Mouse (Mus musculus) midbrain, embryonic 14.5 days (tissue): ENCODE results near the gene Acr. TPM values are rescaled to one million over a fixed set of nuclear protein-coding genes. Genes with fewer than 3 reads are reported as not detected.

ENCODE experiments used
- ATAC-seq: fragments of 200-750 bp; cut with Nextera tagmentation; 2 replicates; pipeline ENCODE4 v1.8.0; 2017; ENCODE audit warnings: moderate number of reproducible peaks, moderate library complexity; ENCODE audit not compliant: low FRiP score, low TSS enrichment
- DNase-seq: peaks from one replicate; pipeline ENCODE4 v3.0.0-alpha.2; 2015
- H3K27ac ChIP-seq: fragments of 300-500 bp; sonication (generic); replicated peaks from 2 replicates; pipeline ENCODE4 v1.5.1; 2014; ENCODE audit warnings: mild to moderate bottlenecking, low read depth, low read length, moderate library complexity
- H3K27me3 ChIP-seq: fragments of 300-500 bp; sonication (generic); 2 replicates; pipeline ENCODE4 v1.6.1; 2014; ENCODE audit warnings: low read length, control low read depth, mixed read lengths; ENCODE audit not compliant: control insufficient read depth, insufficient read depth
- H3K36me3 ChIP-seq: fragments of 300-500 bp; sonication (generic); 2 replicates; pipeline ENCODE4 v1.6.1; 2014; ENCODE audit warnings: low read length, control low read depth; ENCODE audit not compliant: control insufficient read depth, insufficient read depth
- H3K4me1 ChIP-seq: fragments of 300-500 bp; sonication (generic); 2 replicates; pipeline ENCODE4 v1.6.1; 2014; ENCODE audit warnings: mild to moderate bottlenecking, antibody characterized with exemption, low read length, control low read depth; ENCODE audit not compliant: control insufficient read depth, insufficient read depth
- H3K4me2 ChIP-seq: fragments of 300-500 bp; sonication (generic); 2 replicates; pipeline ENCODE4 v1.6.1; 2014; ENCODE audit warnings: mild to moderate bottlenecking, low read length, moderate library complexity
- H3K4me3 ChIP-seq: fragments of 300-500 bp; sonication (generic); replicated peaks from 2 replicates; pipeline ENCODE4 v1.5.1; 2014; ENCODE audit warnings: low read depth, low read length
- H3K9ac ChIP-seq: fragments of 300-500 bp; sonication (generic); replicated peaks from 2 replicates; pipeline ENCODE4 v1.6.1; 2014; ENCODE audit warnings: mild to moderate bottlenecking, low read length, moderate library complexity
- H3K9me3 ChIP-seq: fragments of 300-500 bp; sonication (generic); 2 replicates; pipeline ENCODE4 v1.6.1; 2016; ENCODE audit warnings: low read length, control low read depth, mixed read lengths; ENCODE audit not compliant: control insufficient read depth
- WGBS: fragments of 180-500 bp; shearing (Covaris S2); extraction: QIAGEN DNeasy Blood & Tissue Kit; methylation state at CpG from one replicate; pipeline ENCODE4 v1.1.7; 2014; 5-methylcytosine and 5-hydroxymethylcytosine counted together
- polyA plus RNA-seq: library from polyadenylated mRNA; unstranded; fragments of >200 nt; fragmentation: Nextera tagmentation; extraction: Ambion mirVana; gene quantifications from 2 replicates; pipeline ENCODE4 v1.2.1, GENCODE M21; 2014

Acr gene
- polyA plus RNA-seq, 1 experiment from 2014 or later, result 2.1 TPM

GRCm38 (mm10) chr15:89526776-89527325 is 41.3 kb upstream of the Acr start:
- Histone ChIP-seq H3K4me2 (no peak overlapping the region), H3K4me3 (no peak overlapping the region), H3K27me3 (peaks cover 18% of the 10 kb centered on the region; the same call in 1 of the 2 replicates), H3K27ac (no peak overlapping the region), H3K36me3 (no peaks in the 10 kb centered on the region), H3K4me1 (peaks cover 7% of the 10 kb centered on the region), H3K9me3 (no peaks in the 10 kb centered on the region), H3K9ac (no peak overlapping the region)
- DNase-seq (no peak), ATAC-seq (no peak)
- WGBS, result 91% methylated on average over 19 of the region's 19 CpGs

- WGBS, result 79% methylated on average over 7 of the region's 7 CpGs
- Histone ChIP-seq H3K27ac (no peak overlapping the region), H3K9ac (no peak overlapping the region), H3K4me3 (no peak overlapping the region), H3K4me2 (no peak overlapping the region), H3K36me3 (no peaks in the 10 kb centered on the region), H3K27me3 (peaks cover 17% of the 10 kb centered on the region; the same call in 1 of the 2 replicates), H3K4me1 (peaks cover 14% of the 10 kb centered on the region), H3K9me3 (no peaks in the 10 kb centered on the region)
- ATAC-seq, result no peak
- DNase-seq, result no peak
Measured at GRCm38 (mm10) chr15:89527466-89527865, 40.7 kb upstream of the Acr start.

- ATAC-seq (no peak), DNase-seq (no peak)
- Histone ChIP-seq H3K36me3 (no peaks in the 10 kb centered on the region), H3K9me3 (no peaks in the 10 kb centered on the region), H3K4me2 (no peak overlapping the region), H3K27ac (no peak overlapping the region), H3K27me3 (peaks cover 9% of the 10 kb centered on the region; the same call in 1 of the 2 replicates), H3K4me1 (peaks cover 21% of the 10 kb centered on the region), H3K9ac (no peak overlapping the region), H3K4me3 (no peak overlapping the region)
- WGBS, result 90% methylated on average over 18 of the region's 18 CpGs
Measured at GRCm38 (mm10) chr15:89528201-89528850, 39.8 kb upstream of the Acr start.

GRCm38 (mm10) chr15:89528923-89529322 is 39.2 kb upstream of the Acr start:
- Histone ChIP-seq H3K4me3 (no peak overlapping the region), H3K36me3 (no peaks in the 10 kb centered on the region), H3K27me3 (peaks cover 7% of the 10 kb centered on the region; the same call in 1 of the 2 replicates), H3K9ac (no peak overlapping the region), H3K9me3 (no peaks in the 10 kb centered on the region), H3K27ac (no peak overlapping the region), H3K4me1 (peaks cover 27% of the 10 kb centered on the region), H3K4me2 (no peak overlapping the region)
- no peak for DNase-seq
- 95% methylated on average over 10 of the region's 10 CpGs for WGBS
- ATAC-seq, result no peak

GRCm38 (mm10) chr15:89530336-89530735 is 37.8 kb upstream of the Acr start:
- peaks cover 25% of the 10 kb centered on the region for H3K4me1 ChIP-seq
- H3K9me3 ChIP-seq, result no peaks in the 10 kb centered on the region
- no peak for ATAC-seq
- WGBS, result 7% methylated on average over 4 of the region's 4 CpGs
- no peak overlapping the region for H3K27ac ChIP-seq
- no peaks in the 10 kb centered on the region for H3K27me3 ChIP-seq
- no peaks in the 10 kb centered on the region for H3K36me3 ChIP-seq
- H3K4me3 ChIP-seq, result no peak overlapping the region
- no peak overlapping the region for H3K9ac ChIP-seq
- DNase-seq, result peak; percentile 85
- no peak overlapping the region for H3K4me2 ChIP-seq

- H3K4me1 ChIP-seq, result peaks cover 25% of the 10 kb centered on the region
- no peak overlapping the region for H3K4me2 ChIP-seq
- no peak overlapping the region for H3K4me3 ChIP-seq
- DNase-seq (no peak), ATAC-seq (no peak)
- no peaks in the 10 kb centered on the region for H3K27me3 ChIP-seq
- H3K36me3 ChIP-seq, result no peaks in the 10 kb centered on the region
- no peak overlapping the region for H3K9ac ChIP-seq
- no peaks in the 10 kb centered on the region for H3K9me3 ChIP-seq
- WGBS, result 93% methylated on average over 5 of the region's 5 CpGs
- H3K27ac ChIP-seq, result no peak overlapping the region
Measured at GRCm38 (mm10) chr15:89531399-89531798, 36.7 kb upstream of the Acr start.

GRCm38 (mm10) chr15:89532026-89532923 is 35.9 kb upstream of the Acr start:
- H3K4me3 ChIP-seq, result peak overlapping the region; percentile 47
- H3K27me3 ChIP-seq, result no peaks in the 10 kb centered on the region
- ATAC-seq, result peak; percentile 87
- peak overlapping the region; percentile 66 for H3K9ac ChIP-seq
- no peaks in the 10 kb centered on the region for H3K9me3 ChIP-seq
- H3K36me3 ChIP-seq, result no peaks in the 10 kb centered on the region
- H3K4me1 ChIP-seq, result peaks cover 25% of the 10 kb centered on the region
- DNase-seq, result peak; percentile 97
- WGBS, result 19% methylated on average over 29 of the region's 29 CpGs
- peak overlapping the region; percentile 87 for H3K4me2 ChIP-seq
- peak overlapping the region; percentile 92 for H3K27ac ChIP-seq

- no peaks in the 10 kb centered on the region for H3K9me3 ChIP-seq
- no peaks in the 10 kb centered on the region for H3K27me3 ChIP-seq
- H3K9ac ChIP-seq, result peak overlapping the region; percentile 66
- peaks cover 25% of the 10 kb centered on the region for H3K4me1 ChIP-seq
- DNase-seq (no peak), ATAC-seq (peak; percentile 57; the same call in 1 of the 2 replicates)
- 61% methylated on average over 23 of the region's 23 CpGs for WGBS
- peak overlapping the region; percentile 92 for H3K27ac ChIP-seq
- H3K36me3 ChIP-seq, result no peaks in the 10 kb centered on the region
- H3K4me2 ChIP-seq, result peak overlapping the region; percentile 87
- peak overlapping the region; percentile 47 for H3K4me3 ChIP-seq
Measured at GRCm38 (mm10) chr15:89532924-89533842, 34.9 kb upstream of the Acr start.
